Mouse (Mus musculus) hematopoietic stem cell, adult 5-6 weeks (primary cell): ENCODE data around the gene Bcl2l1. TPM values are rescaled to one million over a fixed set of nuclear protein-coding genes. Genes with fewer than 3 reads are reported as not detected.

Experiments
- ATAC-seq, 2 experiments: fragments of 125-278 bp in 1 of 2; replicated peaks in 1 of 2; 2 replicates each; pipeline ENCODE4 v1.8.0; 2016 to 2017; ENCODE audit warnings: inconsistent platforms in 2 of 2, mild to moderate bottlenecking in 2 of 2, moderate number of reproducible peaks in 2 of 2, low read depth in 1 of 2, moderate TSS enrichment in 1 of 2; ENCODE audit not compliant: low FRiP score in 2 of 2, poor library complexity in 2 of 2, severe bottlenecking in 2 of 2, insufficient read depth in 1 of 2, low TSS enrichment in 1 of 2
- total RNA-seq: library from RNA; stranded (forward); fragments of 172-1452, 232-1000 nt; gene quantifications from 2 replicates; pipeline ENCODE4 v1.2.3, GENCODE M21; 2017

Bcl2l1 gene
- 11.2 and 11.6 TPM in 2 replicates for total RNA-seq

- ATAC-seq: peak; percentile 92 to 94
These were observed at the start of gene Bcl2l1 for GRCm38 (mm10) chr2:152831019-152831878. Gene Bcl2l1, minus strand, starts transcription at chr2:152831728.

GRCm38 (mm10) chr2:152880898-152881297 is 49.4 kb upstream of the Bcl2l1 start:
- ATAC-seq: no peak

- ATAC-seq: no peak
These were observed 46.7 kb upstream of the Bcl2l1 start for GRCm38 (mm10) chr2:152878239-152878638.

- ATAC-seq: no peak
These were observed 31.8 kb upstream of the Bcl2l1 start for GRCm38 (mm10) chr2:152863346-152863745.

- no peak for ATAC-seq
These were observed 31.1 kb upstream of the Bcl2l1 start for GRCm38 (mm10) chr2:152862638-152863037.

- ATAC-seq: no peak
These were observed 30.4 kb upstream of the Bcl2l1 start for GRCm38 (mm10) chr2:152861891-152862290.

DNA sequence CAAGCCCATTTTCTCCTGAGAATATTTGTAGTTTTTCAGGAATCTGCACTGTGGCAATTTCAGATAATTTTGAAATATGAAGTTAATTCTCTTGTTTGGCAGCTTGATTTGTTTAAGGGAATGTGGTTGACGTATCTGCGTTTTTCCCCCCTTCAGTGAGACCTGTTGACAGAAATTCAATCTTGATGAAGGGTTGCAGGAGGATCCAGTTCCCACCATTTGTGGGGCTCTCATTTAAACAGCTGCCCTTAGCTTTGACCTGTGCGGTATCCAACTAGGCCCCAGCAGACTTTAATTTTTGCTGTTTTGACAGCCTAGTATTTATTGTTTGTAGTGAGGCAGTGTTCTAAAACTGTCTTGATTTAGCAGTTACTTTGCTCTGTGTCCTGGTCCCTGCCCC is 28.0 kb upstream of the Bcl2l1 start:
- ATAC-seq: no peak

DNA sequence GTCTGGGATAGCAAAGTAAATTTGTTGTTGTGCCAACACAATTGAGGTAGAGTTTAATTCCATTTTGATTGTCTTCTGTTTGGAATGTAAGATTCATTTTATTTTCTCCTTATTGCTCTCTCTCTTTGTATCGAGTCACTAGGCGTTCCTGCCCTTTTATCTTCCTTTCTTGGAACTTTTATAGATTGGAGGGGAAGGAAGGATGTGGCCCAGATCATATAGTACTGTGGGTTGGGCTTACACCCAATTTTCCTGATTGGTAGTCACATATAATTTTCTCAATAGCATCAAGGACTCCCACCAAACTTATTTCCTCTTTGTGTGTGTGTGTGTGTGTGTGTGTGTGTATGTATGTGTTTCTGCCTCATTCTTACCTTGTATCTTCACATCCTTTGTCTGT is 16.9 kb upstream of the Bcl2l1 start:
- no peak for ATAC-seq

DNA sequence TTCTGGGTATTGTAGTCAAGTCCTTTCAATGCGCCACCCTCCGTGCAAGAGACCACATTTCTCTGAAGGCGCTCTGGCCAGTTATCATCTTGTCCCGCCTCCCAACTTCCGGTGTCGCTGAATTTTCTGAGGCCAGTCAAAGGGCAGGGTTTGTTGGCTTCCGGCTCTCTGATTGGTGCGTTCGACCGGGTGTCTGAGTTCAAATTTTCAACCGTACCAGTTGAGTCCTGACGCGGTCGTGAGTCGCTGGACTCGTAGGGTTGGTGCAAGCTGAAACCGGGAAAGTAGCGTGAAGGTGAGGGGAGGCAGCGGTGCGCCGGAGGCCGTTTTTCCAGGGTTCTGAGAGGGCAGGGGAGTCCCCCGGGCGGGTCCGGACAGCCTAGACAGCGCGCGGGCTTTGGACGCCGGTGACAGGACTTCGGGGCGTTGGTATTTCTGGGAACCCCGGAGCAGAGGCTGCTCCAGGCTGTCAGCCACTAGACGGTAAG is 16.3 kb upstream of the Bcl2l1 start, which contains the start of gene Tpx2:
Tpx2 (plus strand) TSS at position 150 of the 488 bp plus-strand sequence.
- peak; percentile 100 for ATAC-seq

- ATAC-seq: 0 out of 4 replicates have a peak, but pooled peaks of 1 of the 2 experiments have one; percentile 2
These were observed 15.7 kb upstream of the Bcl2l1 start for GRCm38 (mm10) chr2:152847057-152847814.

DNA sequence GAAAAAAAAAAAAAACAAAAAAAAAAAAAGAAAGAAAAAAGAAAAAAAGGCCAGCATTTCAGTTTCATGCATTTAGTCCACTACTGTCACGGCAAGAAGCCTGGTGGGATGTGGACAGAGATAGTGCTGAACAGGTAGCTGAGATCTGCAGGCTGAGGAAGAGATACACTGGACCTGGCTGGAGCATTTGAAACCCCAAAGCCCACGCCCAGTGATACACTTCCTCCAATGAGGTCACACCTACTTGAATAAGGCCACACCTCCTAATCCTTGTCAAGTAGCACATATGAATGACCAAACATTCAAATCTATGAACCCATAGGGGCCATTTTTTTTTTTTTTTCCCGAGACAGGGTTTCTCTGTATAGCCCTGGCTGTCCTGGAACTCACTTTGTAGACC is 11.2 kb upstream of the Bcl2l1 start:
- ATAC-seq: no peak

- ATAC-seq: no peak
These were observed 7.7 kb upstream of the Bcl2l1 start for GRCm38 (mm10) chr2:152839256-152839655.

- peak; percentile 88 for ATAC-seq
These were observed 1.3 kb downstream of the Bcl2l1 start for GRCm38 (mm10) chr2:152830021-152830921.

DNA sequence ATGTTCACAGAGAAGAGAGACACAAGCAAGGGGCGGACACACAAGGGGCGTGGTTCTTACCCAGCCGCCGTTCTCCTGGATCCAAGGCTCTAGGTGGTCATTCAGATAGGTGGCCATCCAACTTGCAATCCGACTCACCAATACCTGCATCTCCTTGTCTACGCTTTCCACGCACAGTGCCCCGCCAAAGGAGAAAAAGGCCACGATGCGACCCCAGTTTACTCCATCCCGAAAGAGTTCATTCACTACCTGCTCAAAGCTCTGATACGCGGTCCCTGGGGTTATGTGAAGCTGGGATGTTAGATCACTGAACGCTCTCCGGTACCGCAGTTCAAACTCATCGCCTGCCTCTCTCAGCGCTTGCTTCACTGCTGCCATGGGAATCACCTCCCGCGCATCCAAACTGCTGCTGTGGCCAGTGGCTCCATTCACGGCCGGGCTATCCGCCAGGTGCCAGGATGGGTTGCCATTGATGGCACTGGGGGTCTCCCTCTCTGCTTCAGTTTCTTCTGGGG is 2.1 kb downstream of the Bcl2l1 start:
- no peak for ATAC-seq

GRCm38 (mm10) chr2:152828532-152828931 is 3.0 kb downstream of the Bcl2l1 start:
- no peak for ATAC-seq

DNA sequence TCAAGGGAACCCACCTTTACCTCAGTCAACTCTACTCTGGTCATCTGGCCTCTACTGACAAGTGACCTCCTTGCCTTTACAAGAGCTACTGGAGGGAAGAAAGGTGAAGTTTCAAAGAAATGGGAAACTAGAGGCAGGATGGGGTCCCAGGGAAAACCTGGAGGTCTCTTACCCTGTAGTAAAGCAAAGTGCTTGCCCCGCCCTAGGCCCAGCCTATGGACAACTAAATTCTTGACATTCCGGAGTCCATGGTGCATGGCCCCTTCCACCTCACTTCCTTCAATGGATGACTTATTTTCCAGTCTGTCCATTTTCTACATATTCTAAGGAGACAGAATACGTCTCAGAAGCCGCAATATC is 3.5 kb downstream of the Bcl2l1 start:
- no peak for ATAC-seq

- no peak for ATAC-seq
These were observed 4.1 kb downstream of the Bcl2l1 start for GRCm38 (mm10) chr2:152827321-152828010.
